Mouse (Mus musculus): Measurements from ENCODE around the gene Nrp1. TPM values are rescaled to one million over a fixed set of nuclear protein-coding genes. Genes with fewer than 3 reads are reported as not detected.

Gene Nrp1
- polyA plus RNA-seq, 1 experiment from 2014 or later = 101 TPM

GRCm38 (mm10) chr8:128541355-128542090 is 183.1 kb downstream of the Nrp1 start:
- no peak overlapping the region for H3K9ac ChIP-seq (replicated peaks; ENCODE audit: low read depth, low read length)
- ATAC-seq (ENCODE audit: low read depth) = no peak
- no peak overlapping the region; the same call in 1 of the 2 replicates for H3K27ac ChIP-seq (ENCODE audit: low read depth, low read length)
- no peaks in the 10 kb centered on the region for H3K4me1 ChIP-seq (ENCODE audit: control insufficient read depth, insufficient read depth, low read length)
- H3K27me3 ChIP-seq (ENCODE audit: control insufficient read depth, insufficient read depth, low read length) = no peaks in the 10 kb centered on the region
- no peak overlapping the region for H3K4me2 ChIP-seq (ENCODE audit: low read depth, low read length)
- WGBS = 15% methylated on average over 1 of the region's 1 CpGs
- no peak overlapping the region for H3K4me3 ChIP-seq (ENCODE audit: low read depth, low read length)
- no peaks in the 10 kb centered on the region for H3K36me3 ChIP-seq (ENCODE audit: control insufficient read depth, insufficient read depth, low read length)
- no peaks in the 10 kb centered on the region for H3K9me3 ChIP-seq (ENCODE audit: control insufficient read depth, low read length)

GRCm38 (mm10) chr8:128544128-128544846 is 185.9 kb downstream of the Nrp1 start:
- H3K4me3 ChIP-seq (ENCODE audit: low read depth, low read length) = no peak overlapping the region
- no peak overlapping the region for H3K9ac ChIP-seq (replicated peaks; ENCODE audit: low read depth, low read length)
- H3K4me2 ChIP-seq (ENCODE audit: low read depth, low read length) = no peak overlapping the region
- no peaks in the 10 kb centered on the region for H3K4me1 ChIP-seq (ENCODE audit: control insufficient read depth, insufficient read depth, low read length)
- no peaks in the 10 kb centered on the region for H3K9me3 ChIP-seq (ENCODE audit: control insufficient read depth, low read length)
- 77% methylated on average over 2 of the region's 2 CpGs for WGBS
- ATAC-seq (ENCODE audit: low read depth) = peak; percentile 51
- H3K27ac ChIP-seq (ENCODE audit: low read depth, low read length) = no peak overlapping the region; the same call in 1 of the 2 replicates
- no peaks in the 10 kb centered on the region for H3K27me3 ChIP-seq (ENCODE audit: control insufficient read depth, insufficient read depth, low read length)
- no peaks in the 10 kb centered on the region for H3K36me3 ChIP-seq (ENCODE audit: control insufficient read depth, insufficient read depth, low read length)

GRCm38 (mm10) chr8:128546287-128546686 is 187.9 kb downstream of the Nrp1 start:
- no peak overlapping the region for H3K4me2 ChIP-seq (ENCODE audit: low read depth, low read length)
- H3K4me1 ChIP-seq (ENCODE audit: control insufficient read depth, insufficient read depth, low read length) = no peaks in the 10 kb centered on the region
- H3K27me3 ChIP-seq (ENCODE audit: control insufficient read depth, insufficient read depth, low read length) = no peaks in the 10 kb centered on the region
- no peak overlapping the region for H3K4me3 ChIP-seq (ENCODE audit: low read depth, low read length)
- 95% methylated on average over 1 of the region's 1 CpGs for WGBS
- no peaks in the 10 kb centered on the region for H3K36me3 ChIP-seq (ENCODE audit: control insufficient read depth, insufficient read depth, low read length)
- H3K9ac ChIP-seq (replicated peaks; ENCODE audit: low read depth, low read length) = no peak overlapping the region
- no peak for ATAC-seq (ENCODE audit: low read depth)
- no peak overlapping the region for H3K27ac ChIP-seq (ENCODE audit: low read depth, low read length)
- no peaks in the 10 kb centered on the region for H3K9me3 ChIP-seq (ENCODE audit: control insufficient read depth, low read length)

GRCm38 (mm10) chr8:128547361-128547760 is 189.0 kb downstream of the Nrp1 start:
- H3K4me2 ChIP-seq (ENCODE audit: low read depth, low read length) = no peak overlapping the region
- H3K4me1 ChIP-seq (ENCODE audit: control insufficient read depth, insufficient read depth, low read length) = no peaks in the 10 kb centered on the region
- no peak overlapping the region for H3K9ac ChIP-seq (replicated peaks; ENCODE audit: low read depth, low read length)
- no peaks in the 10 kb centered on the region for H3K9me3 ChIP-seq (ENCODE audit: control insufficient read depth, low read length)
- WGBS = 98% methylated on average over 4 of the region's 4 CpGs
- H3K36me3 ChIP-seq (ENCODE audit: control insufficient read depth, insufficient read depth, low read length) = no peaks in the 10 kb centered on the region
- no peak overlapping the region for H3K4me3 ChIP-seq (ENCODE audit: low read depth, low read length)
- H3K27me3 ChIP-seq (ENCODE audit: control insufficient read depth, insufficient read depth, low read length) = no peaks in the 10 kb centered on the region
- no peak for ATAC-seq (ENCODE audit: low read depth)
- no peak overlapping the region for H3K27ac ChIP-seq (ENCODE audit: low read depth, low read length)

GRCm38 (mm10) chr8:128549738-128550137 is 191.3 kb downstream of the Nrp1 start:
- Histone ChIP-seq H3K9me3 (ENCODE audit: control insufficient read depth, low read length) (no peaks in the 10 kb centered on the region), H3K9ac (replicated peaks; ENCODE audit: low read depth, low read length) (no peak overlapping the region), H3K4me2 (ENCODE audit: low read depth, low read length) (no peak overlapping the region), H3K27ac (ENCODE audit: low read depth, low read length) (no peak overlapping the region), H3K27me3 (ENCODE audit: control insufficient read depth, insufficient read depth, low read length) (no peaks in the 10 kb centered on the region), H3K4me3 (ENCODE audit: low read depth, low read length) (no peak overlapping the region), H3K36me3 (ENCODE audit: control insufficient read depth, insufficient read depth, low read length) (no peaks in the 10 kb centered on the region), H3K4me1 (ENCODE audit: control insufficient read depth, insufficient read depth, low read length) (no peaks in the 10 kb centered on the region)
- 92% methylated on average over 5 of the region's 5 CpGs for WGBS
- no peak for ATAC-seq (ENCODE audit: low read depth)

GRCm38 (mm10) chr8:128551421-128552139 is 193.2 kb downstream of the Nrp1 start:
- Histone ChIP-seq H3K27me3 (ENCODE audit: control insufficient read depth, insufficient read depth, low read length) (no peaks in the 10 kb centered on the region), H3K36me3 (ENCODE audit: control insufficient read depth, insufficient read depth, low read length) (no peaks in the 10 kb centered on the region), H3K4me2 (ENCODE audit: low read depth, low read length) (no peak overlapping the region), H3K27ac (ENCODE audit: low read depth, low read length) (no peak overlapping the region), H3K4me1 (ENCODE audit: control insufficient read depth, insufficient read depth, low read length) (no peaks in the 10 kb centered on the region), H3K9ac (replicated peaks; ENCODE audit: low read depth, low read length) (no peak overlapping the region), H3K9me3 (ENCODE audit: control insufficient read depth, low read length) (no peaks in the 10 kb centered on the region), H3K4me3 (ENCODE audit: low read depth, low read length) (no peak overlapping the region)
- ATAC-seq (ENCODE audit: low read depth) = peak; percentile 56
- WGBS = 44% methylated on average over 15 of the region's 15 CpGs

MicroRNAs encoded within 50 kb of the gene (microRNA counts, 519-probe panel; counts per million panel counts)
- microRNA mmu-miR-1903 = not detected

Small RNAs within 50 kb of the gene (microRNA-seq; reads per million reads assigned to microRNA genes)
- gene Mir1903 = not detected

Data from neural tube, embryonic 14.5 days (tissue).